Mouse (Mus musculus): ENCODE results near the gene Sned1. TPM values are rescaled to one million over a fixed set of nuclear protein-coding genes. Genes with fewer than 3 reads are reported as not detected.

The Sned1 gene
- polyA plus RNA-seq, 1 experiment from 2014 or later: 17.9 TPM

Small RNA genes lying within 50 kb of the gene (microRNA-seq; reads per million reads assigned to microRNA genes)
- gene Mir6901: 0.63 reads per million
- not detected for gene Mir6902

Other genes with a start within 250 kb of the Sned1 start
- not detected in 2 replicates for gene Aqp12, start 229.5 kb upstream of the Sned1 start, polyA plus RNA-seq (2014; fragmentation: Nextera tagmentation; extraction: Ambion mirVana)
- gene Kif1a, start 133.9 kb upstream of the Sned1 start, polyA plus RNA-seq (2014; fragmentation: Nextera tagmentation; extraction: Ambion mirVana): 3.2 and 6.9 TPM in 2 replicates
- gene Agxt, start 100.6 kb upstream of the Sned1 start, polyA plus RNA-seq (2014; fragmentation: Nextera tagmentation; extraction: Ambion mirVana): not detected in 2 replicates
- gene 2310007B03Rik, start 74.9 kb upstream of the Sned1 start, polyA plus RNA-seq (2014; fragmentation: Nextera tagmentation; extraction: Ambion mirVana): 0.42 and 0.49 TPM in 2 replicates
- 0.14 and 0.20 TPM in 2 replicates for gene Crocc2, start 67.1 kb upstream of the Sned1 start, polyA plus RNA-seq (2014; fragmentation: Nextera tagmentation; extraction: Ambion mirVana)
- 31.3 and 33.5 TPM in 2 replicates for gene Mterf4, start 70.1 kb downstream of the Sned1 start, polyA plus RNA-seq (2014; fragmentation: Nextera tagmentation; extraction: Ambion mirVana)
- gene Ppp1r7, start 107.0 kb downstream of the Sned1 start, polyA plus RNA-seq (2014; fragmentation: Nextera tagmentation; extraction: Ambion mirVana): 64.0 and 66.1 TPM in 2 replicates
- gene Pask, start 107.6 kb downstream of the Sned1 start, polyA plus RNA-seq (2014; fragmentation: Nextera tagmentation; extraction: Ambion mirVana): 11.1 and 20.3 TPM in 2 replicates
- gene Ano7, start 138.1 kb downstream of the Sned1 start, polyA plus RNA-seq (2014; fragmentation: Nextera tagmentation; extraction: Ambion mirVana): 0.16 and 1.0 TPM in 2 replicates
- gene Hdlbp, start 243.0 kb downstream of the Sned1 start, polyA plus RNA-seq (2014; fragmentation: Nextera tagmentation; extraction: Ambion mirVana): 128 and 161 TPM in 2 replicates